Mouse (Mus musculus): Measurements from ENCODE around the gene Cln5. TPM values are rescaled to one million over a fixed set of nuclear protein-coding genes. Genes with fewer than 3 reads are reported as not detected.

Gene Cln5
- polyA plus RNA-seq (2012; rRNA removed) = 11.9 and 19.7 TPM in 2 replicates

DNA sequence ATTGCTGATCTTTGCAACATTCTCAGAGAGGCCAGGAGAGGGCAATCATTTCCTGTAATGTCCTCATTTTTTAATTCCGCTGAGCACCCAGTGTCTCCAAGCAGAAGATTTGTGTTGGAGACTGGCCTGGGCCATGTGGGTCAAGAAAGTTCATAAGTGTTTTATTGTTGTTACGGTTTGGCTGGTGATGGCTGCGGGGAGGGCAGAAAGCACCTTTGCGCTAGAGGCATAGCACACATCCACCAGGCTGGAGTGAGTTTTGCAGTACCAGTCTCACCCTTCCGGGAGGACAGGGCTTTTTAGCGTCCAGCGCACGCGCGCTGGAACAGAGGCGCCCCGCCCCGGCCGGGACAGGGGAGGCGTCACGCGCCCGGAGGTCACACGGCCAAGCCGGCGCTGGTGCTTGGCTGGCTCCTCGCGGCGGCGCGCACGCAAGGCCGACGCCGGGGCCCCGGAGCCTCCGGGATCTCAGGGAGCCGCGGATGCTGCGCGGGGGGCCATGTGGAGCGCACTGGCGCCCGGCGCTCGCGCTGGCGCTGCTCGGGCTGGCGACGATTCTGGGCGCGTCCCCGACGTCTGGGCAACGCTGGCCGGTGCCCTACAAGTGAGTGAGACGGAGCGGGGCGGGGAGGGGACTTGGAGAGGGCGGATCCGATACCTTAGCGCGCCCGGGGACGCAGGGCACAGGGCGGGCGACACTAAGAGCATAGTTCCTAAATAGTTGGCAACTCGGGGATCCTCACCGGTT is at the start of gene Cln5:
Gene Cln5 (plus strand): TSS at position 353 of the 748 bp plus-strand sequence.
- no peaks in the 10 kb centered on the region for H3K27me3 ChIP-seq (ENCODE audit: control insufficient read depth, insufficient read depth, low read length)
- H3K4me3 ChIP-seq (ENCODE audit: extremely low read depth, insufficient read depth, insufficient read length) = peak within 1 kb of the TSS; percentile 72
- DNase-seq (ENCODE audit: low read depth in 1 of 2, low spot score in 2 of 2) = peak; percentile 91 to 94
- H3K27ac ChIP-seq (ENCODE audit: insufficient read depth, low read length) = peak within 1 kb of the TSS; percentile 91
- no peak for TF ChIP-seq CTCF (IDR thresholded peaks at IDR 0.05; ENCODE audit: extremely low read depth, insufficient read depth, insufficient read length, insufficient replicate concordance)
- TF ChIP-seq POLR2A (IDR thresholded peaks at IDR 0.05; ENCODE audit: low read depth, low read length) = peak; percentile 91
- H3K4me1 ChIP-seq (ENCODE audit: control insufficient read depth, insufficient read depth, insufficient read length) = no peaks in the 10 kb centered on the region; the same call in 1 of the 2 replicates
- WGBS = 1% methylated on average over 65 of the region's 65 CpGs
- peaks cover 9% of the 10 kb centered on the region; the same call in 1 of the 2 replicates for H3K36me3 ChIP-seq (ENCODE audit: control insufficient read depth, insufficient read depth, low read length)

DNA sequence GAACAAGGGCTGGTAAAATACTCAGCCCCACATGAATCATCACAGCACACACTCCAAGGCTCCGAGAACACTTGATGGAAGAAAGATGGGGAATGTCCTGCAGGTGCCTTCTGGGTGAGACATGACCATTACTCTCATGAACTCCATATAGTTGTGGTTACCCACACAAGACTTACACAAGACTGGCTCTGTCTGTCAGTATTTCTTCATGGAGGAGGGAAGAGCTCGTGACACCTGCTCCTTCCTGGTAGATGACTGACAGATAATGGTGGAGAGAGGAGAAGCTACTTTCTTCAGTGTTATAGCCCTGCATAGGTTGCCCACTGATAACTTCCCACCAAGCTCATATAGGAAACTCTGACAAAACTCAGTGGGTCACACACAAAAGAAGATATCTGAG is 40.8 kb upstream of the Cln5 start:
- Histone ChIP-seq H3K27ac (ENCODE audit: insufficient read depth, low read length) (no peak overlapping the region), H3K36me3 (ENCODE audit: control insufficient read depth, insufficient read depth, low read length) (no peaks in the 10 kb centered on the region), H3K27me3 (ENCODE audit: control insufficient read depth, insufficient read depth, low read length) (no peaks in the 10 kb centered on the region), H3K4me1 (ENCODE audit: control insufficient read depth, insufficient read depth, insufficient read length) (peaks cover 10% of the 10 kb centered on the region), H3K4me3 (ENCODE audit: extremely low read depth, insufficient read depth, insufficient read length) (no peak overlapping the region)
- 69% methylated on average over 2 of the region's 2 CpGs for WGBS
- TF ChIP-seq CTCF (IDR thresholded peaks at IDR 0.05; ENCODE audit: extremely low read depth, insufficient read depth, insufficient read length, insufficient replicate concordance) = no peak
- TF ChIP-seq POLR2A (IDR thresholded peaks at IDR 0.05; ENCODE audit: low read depth, low read length) = no peak
- no peak for DNase-seq (ENCODE audit: low read depth in 1 of 2, low spot score in 2 of 2)

DNA sequence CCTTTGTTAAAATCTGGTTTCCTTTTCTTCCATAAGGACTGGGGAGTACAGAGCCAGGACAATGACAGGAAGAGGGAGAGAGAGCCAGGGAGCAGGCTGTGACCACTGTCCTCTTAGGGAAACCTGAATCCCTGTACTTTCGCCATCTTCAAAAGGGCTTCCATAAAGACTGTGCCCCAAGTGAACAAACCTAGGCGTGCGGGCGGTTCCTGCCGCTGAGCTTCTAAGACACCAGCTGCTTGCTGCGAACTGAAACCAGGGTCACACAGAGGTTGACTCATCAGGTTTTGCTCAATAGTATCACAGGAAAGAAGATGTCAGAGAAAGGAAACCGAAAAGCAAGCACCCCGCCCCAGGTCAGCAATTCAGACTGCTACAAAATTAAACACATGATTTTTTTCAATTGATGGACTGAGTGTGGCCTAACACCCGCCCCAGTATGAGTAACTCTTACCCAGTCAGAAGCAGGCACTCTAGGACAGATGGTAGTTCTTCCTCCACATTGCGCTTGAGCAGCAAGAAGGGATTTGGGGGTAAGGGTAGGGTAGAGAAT is 36.7 kb upstream of the Cln5 start:
- TF ChIP-seq POLR2A (IDR thresholded peaks at IDR 0.05; ENCODE audit: low read depth, low read length) (no peak), CTCF (IDR thresholded peaks at IDR 0.05; ENCODE audit: extremely low read depth, insufficient read depth, insufficient read length, insufficient replicate concordance) (no peak)
- peak overlapping the region; percentile 41 for H3K27ac ChIP-seq (ENCODE audit: insufficient read depth, low read length)
- 17% methylated on average over 10 of the region's 10 CpGs for WGBS

DNA sequence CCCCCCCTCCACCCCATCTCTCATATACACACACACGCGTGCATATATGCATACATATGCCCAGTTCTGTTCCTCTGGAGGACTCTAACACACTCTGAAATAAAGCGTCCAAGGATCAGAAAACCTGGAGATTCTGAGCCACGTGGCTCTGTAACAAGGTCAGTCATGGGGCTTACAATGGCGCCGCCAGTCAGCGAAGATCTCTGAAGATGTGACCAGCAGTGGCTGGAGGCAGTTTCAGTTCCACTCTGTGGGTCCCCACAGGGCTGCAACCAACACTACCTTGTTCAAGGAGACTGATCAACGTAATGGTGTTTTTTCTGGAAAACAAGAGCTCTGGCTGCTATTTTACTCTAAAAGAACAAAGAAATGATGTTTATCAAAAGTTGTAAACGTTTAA is 35.9 kb upstream of the Cln5 start:
- Histone ChIP-seq H3K4me3 (ENCODE audit: extremely low read depth, insufficient read depth, insufficient read length) (no peak overlapping the region), H3K36me3 (ENCODE audit: control insufficient read depth, insufficient read depth, low read length) (no peaks in the 10 kb centered on the region), H3K27me3 (ENCODE audit: control insufficient read depth, insufficient read depth, low read length) (no peaks in the 10 kb centered on the region), H3K4me1 (ENCODE audit: control insufficient read depth, insufficient read depth, insufficient read length) (peaks cover 12% of the 10 kb centered on the region), H3K27ac (ENCODE audit: insufficient read depth, low read length) (no peak overlapping the region)
- 58% methylated on average over 9 of the region's 9 CpGs for WGBS
- peak in 1 of 2 experiments; percentile 46 for DNase-seq (ENCODE audit: low read depth in 1 of 2, low spot score in 2 of 2)
- TF ChIP-seq POLR2A (IDR thresholded peaks at IDR 0.05; ENCODE audit: low read depth, low read length) (no peak), CTCF (IDR thresholded peaks at IDR 0.05; ENCODE audit: extremely low read depth, insufficient read depth, insufficient read length, insufficient replicate concordance) (no peak)

More for the DNA sequence above, 36.7 kb upstream of the Cln5 start:
- Histone ChIP-seq H3K27me3 (ENCODE audit: control insufficient read depth, insufficient read depth, low read length) (no peaks in the 10 kb centered on the region), H3K4me3 (ENCODE audit: extremely low read depth, insufficient read depth, insufficient read length) (no peak overlapping the region), H3K4me1 (ENCODE audit: control insufficient read depth, insufficient read depth, insufficient read length) (peaks cover 12% of the 10 kb centered on the region), H3K36me3 (ENCODE audit: control insufficient read depth, insufficient read depth, low read length) (no peaks in the 10 kb centered on the region)
- DNase-seq (ENCODE audit: low read depth in 1 of 2, low spot score in 2 of 2) = peak; percentile 45 to 48

DNA sequence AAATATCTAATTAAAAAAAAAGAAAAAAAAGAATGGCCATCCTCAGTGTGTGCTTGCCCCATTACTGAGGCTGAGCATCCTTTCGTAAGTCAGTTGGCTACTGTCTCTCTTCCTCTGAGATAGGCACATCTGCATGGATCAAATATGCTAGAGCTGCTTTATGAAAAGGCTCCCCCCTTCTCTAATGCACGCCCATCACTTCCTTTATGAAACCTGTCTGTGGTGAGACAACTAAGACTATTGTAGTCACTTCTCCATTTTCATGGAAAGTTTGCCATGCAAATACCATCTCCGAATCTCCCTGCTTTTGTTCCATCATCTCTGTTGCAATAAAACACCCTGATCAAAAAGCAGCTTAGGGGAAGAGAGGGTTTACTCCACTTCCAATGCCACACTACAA is 33.0 kb upstream of the Cln5 start:
- Histone ChIP-seq H3K27me3 (ENCODE audit: control insufficient read depth, insufficient read depth, low read length) (no peaks in the 10 kb centered on the region), H3K36me3 (ENCODE audit: control insufficient read depth, insufficient read depth, low read length) (no peaks in the 10 kb centered on the region), H3K4me1 (ENCODE audit: control insufficient read depth, insufficient read depth, insufficient read length) (peaks cover 12% of the 10 kb centered on the region; the same call in 1 of the 2 replicates), H3K27ac (ENCODE audit: insufficient read depth, low read length) (no peak overlapping the region), H3K4me3 (ENCODE audit: extremely low read depth, insufficient read depth, insufficient read length) (no peak overlapping the region)
- peak; percentile 43 to 75 for DNase-seq (ENCODE audit: low read depth in 1 of 2, low spot score in 2 of 2)
- TF ChIP-seq POLR2A (IDR thresholded peaks at IDR 0.05; ENCODE audit: low read depth, low read length) = no peak
- WGBS = 15% methylated on average over 3 of the region's 3 CpGs

DNA sequence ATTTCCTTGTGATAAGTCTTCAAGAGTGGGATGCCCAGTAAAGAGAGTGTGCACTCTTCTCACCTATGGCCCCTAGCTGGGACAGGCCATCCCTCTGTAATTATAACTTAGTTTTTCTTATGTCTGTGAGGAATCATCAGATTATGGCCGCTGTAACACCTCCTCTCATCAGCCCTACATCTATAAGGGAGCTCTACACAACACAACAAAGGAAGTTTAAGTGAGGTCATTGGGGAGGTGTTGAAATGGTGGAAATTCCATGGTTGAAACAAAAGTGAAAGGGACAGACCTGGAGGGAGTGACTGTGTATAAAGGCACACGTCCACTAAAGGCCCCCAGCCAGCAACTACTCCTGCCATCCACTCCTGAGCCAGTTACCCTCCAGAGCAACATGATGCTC is 23.3 kb upstream of the Cln5 start, which contains the start of gene Acod1:
Gene Acod1 (plus strand): TSS at position 301 of the 400 bp plus-strand sequence.
- Histone ChIP-seq H3K4me1 (ENCODE audit: control insufficient read depth, insufficient read depth, insufficient read length) (no peaks in the 10 kb centered on the region; the same call in 1 of the 2 replicates), H3K4me3 (ENCODE audit: extremely low read depth, insufficient read depth, insufficient read length) (no peak within 1 kb of the TSS), H3K36me3 (ENCODE audit: control insufficient read depth, insufficient read depth, low read length) (no peaks in the 10 kb centered on the region), H3K27me3 (ENCODE audit: control insufficient read depth, insufficient read depth, low read length) (no peaks in the 10 kb centered on the region), H3K27ac (ENCODE audit: insufficient read depth, low read length) (no peak within 1 kb of the TSS)
- WGBS = 89% methylated on average over 2 of the region's 2 CpGs
- no peak for DNase-seq (ENCODE audit: low read depth in 1 of 2, low spot score in 2 of 2)
- no peak for TF ChIP-seq POLR2A (IDR thresholded peaks at IDR 0.05; ENCODE audit: low read depth, low read length)
- no peak for TF ChIP-seq CTCF (IDR thresholded peaks at IDR 0.05; ENCODE audit: extremely low read depth, insufficient read depth, insufficient read length, insufficient replicate concordance)

All from spleen, adult 2 months (tissue).